Mouse (Mus musculus) heart, embryonic 14.5 days (tissue): ENCODE data around the gene Dtymk. TPM values are rescaled to one million over a fixed set of nuclear protein-coding genes. Genes with fewer than 3 reads are reported as not detected.

Experiments
- ATAC-seq: fragments of 200-750 bp; cut with Nextera tagmentation; 2 replicates; pipeline ENCODE4 v1.8.0; 2017; ENCODE audit warnings: low read depth, moderate TSS enrichment; ENCODE audit not compliant: insufficient number of reproducible peaks, insufficient read depth, low FRiP score
- H3K27ac ChIP-seq, 2 experiments: fragments of 200-500 bp in 1 of 2; fragments of 300-500 bp in 1 of 2; sonication (generic) in 1 of 2; replicated peaks in 1 of 2; 2 replicates each; pipeline ENCODE4 v1.5.1; 2012 to 2014; ENCODE audit warnings: low read depth in 2 of 2, low read length in 2 of 2, control low read depth in 1 of 2, mild to moderate bottlenecking in 1 of 2, mixed read lengths in 1 of 2; ENCODE audit not compliant: control insufficient read depth in 1 of 2, insufficient read depth in 1 of 2
- H3K27me3 ChIP-seq: fragments of 300-500 bp; sonication (generic); 2 replicates; pipeline ENCODE4 v1.6.1; 2014; ENCODE audit warnings: mild to moderate bottlenecking, low read length, control low read depth; ENCODE audit not compliant: control insufficient read depth, insufficient read depth
- H3K36me3 ChIP-seq: fragments of 300-500 bp; sonication (generic); 2 replicates; pipeline ENCODE4 v1.6.1; 2014; ENCODE audit warnings: mild to moderate bottlenecking, control low read depth, low read length, mixed read lengths; ENCODE audit not compliant: control insufficient read depth, insufficient read depth
- H3K4me1 ChIP-seq, 2 experiments: fragments of 200-500 bp in 1 of 2; fragments of 300-500 bp in 1 of 2; sonication (generic) in 1 of 2; 2 replicates each; pipeline ENCODE4 v1.6.1; 2012 to 2014; ENCODE audit warnings: low read length in 2 of 2, control low read depth in 1 of 2, mixed read lengths in 1 of 2; ENCODE audit not compliant: control insufficient read depth in 2 of 2, insufficient read depth in 2 of 2
- H3K4me2 ChIP-seq: fragments of 300-500 bp; sonication (generic); 2 replicates; pipeline ENCODE4 v1.6.1; 2014; ENCODE audit warnings: mild to moderate bottlenecking, low read length
- H3K4me3 ChIP-seq, 2 experiments: fragments of 200-500 bp in 1 of 2; fragments of 300-500 bp in 1 of 2; sonication (generic) in 1 of 2; 2 replicates each; pipeline ENCODE4 v1.5.1; 2012 to 2014; ENCODE audit warnings: low read length in 2 of 2, mild to moderate bottlenecking in 2 of 2, control low read depth in 1 of 2, low read depth in 1 of 2, moderate library complexity in 1 of 2; ENCODE audit not compliant: control insufficient read depth in 1 of 2, insufficient read depth in 1 of 2
- H3K9ac ChIP-seq: fragments of 300-500 bp; sonication (generic); 2 replicates; pipeline ENCODE4 v1.6.1; 2014; ENCODE audit warnings: mild to moderate bottlenecking, low read length
- H3K9me3 ChIP-seq: fragments of 300-500 bp; sonication (generic); 2 replicates; pipeline ENCODE4 v1.6.1; 2016; ENCODE audit warnings: low read length, control low read depth; ENCODE audit not compliant: control insufficient read depth
- WGBS: fragments of 180-500 bp; shearing (Covaris S2); extraction: QIAGEN DNeasy Blood & Tissue Kit; methylation state at CpG from one replicate; pipeline ENCODE4 v1.1.7; 2014; 5-methylcytosine and 5-hydroxymethylcytosine counted together
- polyA plus RNA-seq: library from polyadenylated mRNA; unstranded; fragments of >200 nt; fragmentation: Nextera tagmentation; extraction: Ambion mirVana; gene quantifications from 2 replicates; pipeline ENCODE4 v1.2.1, GENCODE M21; 2014

Gene Dtymk
- polyA plus RNA-seq, 1 experiment from 2014 or later: 167 TPM

GRCm38 (mm10) chr1:93803556-93804507 is 2.1 kb upstream of the Dtymk start, which contains the start of gene Ing5:
Ing5 (plus strand) TSS chr1:93803965.
- Histone ChIP-seq H3K4me1 (peaks cover 10 to 39% of the 10 kb centered on the region in 2 experiments), H3K9ac (peak within 1 kb of the TSS; percentile 86), H3K4me3 (peak within 1 kb of the TSS; percentile 80 to 83), H3K36me3 (peaks cover 50% of the 10 kb centered on the region), H3K27ac (peak within 1 kb of the TSS; percentile 91 to 98), H3K4me2 (peak within 1 kb of the TSS; percentile 94), H3K27me3 (no peaks in the 10 kb centered on the region), H3K9me3 (no peaks in the 10 kb centered on the region)
- ATAC-seq: peak; percentile 95
- under 1% methylated on average over 94 of the region's 94 CpGs for WGBS

GRCm38 (mm10) chr1:93802771-93803170 is 1.0 kb upstream of the Dtymk start:
- ATAC-seq: no peak
- peak overlapping the region; percentile 88; the same call in 1 of the 2 replicates for H3K9ac ChIP-seq
- peak overlapping the region in 1 of 2 experiments; percentile 83; a peak in 1 of 4 replicates for H3K4me3 ChIP-seq
- no peak overlapping the region for H3K27ac ChIP-seq
- no peaks in the 10 kb centered on the region for H3K27me3 ChIP-seq
- H3K9me3 ChIP-seq: no peaks in the 10 kb centered on the region
- H3K4me1 ChIP-seq: peaks cover 10 to 42% of the 10 kb centered on the region in 2 experiments
- peaks cover 50% of the 10 kb centered on the region for H3K36me3 ChIP-seq
- peak overlapping the region; percentile 94 for H3K4me2 ChIP-seq
- 78% methylated on average over 5 of the region's 5 CpGs for whole genome bisulfite sequencing

GRCm38 (mm10) chr1:93800670-93801503 is 847 bp downstream of the Dtymk start:
- H3K4me3 ChIP-seq: peak overlapping the region; percentile 72 to 78
- H3K9ac ChIP-seq: peak overlapping the region; percentile 88
- peaks cover 50% of the 10 kb centered on the region for H3K36me3 ChIP-seq
- WGBS: 72% methylated on average over 21 of the region's 21 CpGs
- H3K27me3 ChIP-seq: no peaks in the 10 kb centered on the region
- no peak for ATAC-seq
- peak overlapping the region in 1 of 2 experiments; percentile 88; a peak in 2 of 4 replicates for H3K27ac ChIP-seq
- peaks cover 10 to 44% of the 10 kb centered on the region in 2 experiments for H3K4me1 ChIP-seq
- peak overlapping the region; percentile 94 for H3K4me2 ChIP-seq
- H3K9me3 ChIP-seq: no peaks in the 10 kb centered on the region

GRCm38 (mm10) chr1:93795886-93796285 is 5.8 kb downstream of the Dtymk start:
- 51% methylated on average over 8 of the region's 8 CpGs for WGBS
- ATAC-seq: no peak
- H3K27ac ChIP-seq: 0 out of 4 replicates have a peak overlapping the region, but pooled peaks of 1 of the 2 experiments have one; percentile 16

GRCm38 (mm10) chr1:93794526-93794925 is 7.2 kb downstream of the Dtymk start:
- no peak overlapping the region for H3K4me3 ChIP-seq
- no peak overlapping the region for H3K9ac ChIP-seq
- H3K4me1 ChIP-seq: peaks cover 0 to 10% of the 10 kb centered on the region in 2 experiments; a peak in 2 of 4 replicates
- H3K36me3 ChIP-seq: peaks cover 93% of the 10 kb centered on the region
- WGBS: 94% methylated on average over 8 of the region's 8 CpGs
- 0 out of 2 replicates have a peak, but pooled peaks cover 4% of the 10 kb centered on the region for H3K9me3 ChIP-seq
- no peak overlapping the region for H3K4me2 ChIP-seq
- no peak overlapping the region for H3K27ac ChIP-seq
- no peak for ATAC-seq
- no peaks in the 10 kb centered on the region for H3K27me3 ChIP-seq

More at GRCm38 (mm10) chr1:93795886-93796285, 5.8 kb downstream of the Dtymk start:
- peaks cover 91% of the 10 kb centered on the region for H3K36me3 ChIP-seq
- H3K9me3 ChIP-seq: 0 out of 2 replicates have a peak, but pooled peaks cover 4% of the 10 kb centered on the region
- peaks cover 3 to 14% of the 10 kb centered on the region in 2 experiments; a peak in 3 of 4 replicates for H3K4me1 ChIP-seq
- H3K4me3 ChIP-seq: no peak overlapping the region
- H3K9ac ChIP-seq: no peak overlapping the region
- peak overlapping the region; percentile 4; the same call in 1 of the 2 replicates for H3K4me2 ChIP-seq
- no peaks in the 10 kb centered on the region for H3K27me3 ChIP-seq

GRCm38 (mm10) chr1:93786912-93787311 is 14.8 kb downstream of the Dtymk start:
- Histone ChIP-seq H3K9me3 (0 out of 2 replicates have a peak, but pooled peaks cover 4% of the 10 kb centered on the region), H3K36me3 (peaks cover 98% of the 10 kb centered on the region), H3K27me3 (no peaks in the 10 kb centered on the region), H3K27ac (no peak overlapping the region), H3K4me3 (no peak overlapping the region), H3K4me2 (no peak overlapping the region), H3K9ac (no peak overlapping the region), H3K4me1 (no peaks in the 10 kb centered on the region)
- WGBS: 84% methylated on average over 2 of the region's 2 CpGs
- ATAC-seq: no peak

GRCm38 (mm10) chr1:93776686-93777085 is 25.0 kb downstream of the Dtymk start:
- Histone ChIP-seq H3K9me3 (no peaks in the 10 kb centered on the region), H3K9ac (no peak overlapping the region), H3K4me3 (no peak overlapping the region), H3K4me2 (no peak overlapping the region), H3K36me3 (peaks cover 82% of the 10 kb centered on the region), H3K27ac (no peak overlapping the region), H3K4me1 (no peaks in the 10 kb centered on the region), H3K27me3 (no peaks in the 10 kb centered on the region)
- no peak for ATAC-seq
- 98% methylated on average over 5 of the region's 5 CpGs for WGBS
